Mouse (Mus musculus): ENCODE results near the gene Aplp1.

DNA sequence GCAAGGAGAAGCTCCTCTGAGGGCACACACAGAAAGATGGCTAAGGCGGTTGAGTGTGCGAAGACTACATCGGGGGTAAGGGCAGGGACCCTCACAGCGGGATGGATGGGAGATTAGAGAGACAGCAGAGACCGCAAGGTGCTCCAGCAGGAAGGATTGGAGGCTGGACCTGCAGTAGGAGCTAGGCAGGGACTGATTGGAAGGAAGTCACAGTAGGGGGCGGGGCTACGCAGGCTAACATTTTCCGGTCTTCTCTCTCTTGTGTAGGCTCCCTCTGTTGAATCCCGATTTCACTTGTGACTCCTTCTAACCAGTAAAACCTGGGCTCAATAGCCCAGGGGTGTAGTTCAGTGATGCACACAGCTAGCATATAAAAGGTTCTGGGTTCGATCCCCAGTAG, 8.5 kb downstream of the Aplp1 start:
- TF ChIP-seq CTCF (IDR thresholded peaks at IDR 0.05; ENCODE audit: low read depth, low read length) (no peak), POLR2A (IDR thresholded peaks at IDR 0.05; ENCODE audit: insufficient read depth, low read length) (peak; percentile 60)
